Comparison of ENCODE assay signal across 26 mouse cellular contexts in genomic region chr4:32855580-32855979, GRCm38 (mm10).
"Had no signal": no experiment of that assay in that cellular context is flagged by ENCODE, and none has a peak within 500 bp of the region (broad histone marks: within the 10 kb centered on the region; RNA-seq: fewer than 3 reads in every experiment).

No protein-coding gene starts in this region.

- H3K27me3 ChIP-seq: heart, embryonic 13.5 days; heart, embryonic 15.5 days; hindbrain, embryonic 12.5 days; intestine, embryonic 15.5 days; liver, embryonic 13.5 days had no signal

- H3K4me2 ChIP-seq: heart, embryonic 13.5 days; heart, embryonic 15.5 days; hindbrain, embryonic 12.5 days; hindbrain, embryonic 14.5 days; intestine, embryonic 15.5 days; liver, embryonic 11.5 days; liver, embryonic 13.5 days had no signal

- H3K9me3 ChIP-seq: heart, embryonic 10.5 days; heart, embryonic 13.5 days; heart, embryonic 15.5 days; hindbrain, embryonic 10.5 days; hindbrain, embryonic 12.5 days; intestine, embryonic 15.5 days; liver, embryonic 13.5 days had no signal

- ATAC-seq: forebrain, embryonic 16.5 days; hindbrain, embryonic 16.5 days; inflammation-experienced regulatory T-cells, adult 6 months; intestine, embryonic 15.5 days; intestine, postnatal 0 days had no signal

- H3K36me3 ChIP-seq: heart, embryonic 10.5 days; heart, embryonic 13.5 days; heart, embryonic 15.5 days; hindbrain, embryonic 12.5 days; intestine, embryonic 15.5 days; liver, embryonic 13.5 days had no signal

- DNase-seq: gastrocnemius, adult 2 months; gastrocnemius, postnatal 10 days; gastrocnemius, postnatal 25 days; heart, adult 18-20 months; heart, postnatal 14 days; heart, postnatal 4 days; kidney, adult 18-20 months; kidney, adult 8-10 months; kidney, postnatal 14 days; kidney, postnatal 36 days; liver; liver, embryonic 13.5 days had no signal

- H3K27ac ChIP-seq: gastrocnemius, adult 2 months; heart, embryonic 10.5 days; heart, embryonic 13.5 days; heart, embryonic 15.5 days; hindbrain, embryonic 10.5 days; hindbrain, embryonic 12.5 days; hindbrain, embryonic 14.5 days; intestine, embryonic 15.5 days; layer of hippocampus, adult 2 months; left cerebral cortex, adult 2 months; liver, embryonic 13.5 days had no signal

- H3K4me1 ChIP-seq: heart, embryonic 13.5 days; heart, embryonic 15.5 days; intestine, embryonic 15.5 days had no signal

- H3K4me3 ChIP-seq: gastrocnemius, adult 2 months; heart, embryonic 10.5 days; heart, embryonic 13.5 days; heart, embryonic 15.5 days; hindbrain, embryonic 10.5 days; hindbrain, embryonic 12.5 days; intestine, embryonic 15.5 days; layer of hippocampus, adult 2 months; left cerebral cortex, adult 2 months; liver, embryonic 13.5 days had no signal

- H3K9ac ChIP-seq: heart, embryonic 13.5 days; heart, embryonic 15.5 days; hindbrain, embryonic 12.5 days; hindbrain, embryonic 14.5 days; intestine, embryonic 15.5 days; liver, embryonic 13.5 days had no signal
